Mouse (Mus musculus) kidney, adult 9 months (tissue): ENCODE results near the gene Map3k3.
"Not testable (repeated sequence)": the region's sequence is repeated elsewhere in the genome, so short reads cannot be mapped to it uniquely, and the experiment has no call there.

Source experiments
- DNase-seq: peaks from one replicate; pipeline ENCODE4 v3.0.0; 2022

Gene Map3k3

DNA sequence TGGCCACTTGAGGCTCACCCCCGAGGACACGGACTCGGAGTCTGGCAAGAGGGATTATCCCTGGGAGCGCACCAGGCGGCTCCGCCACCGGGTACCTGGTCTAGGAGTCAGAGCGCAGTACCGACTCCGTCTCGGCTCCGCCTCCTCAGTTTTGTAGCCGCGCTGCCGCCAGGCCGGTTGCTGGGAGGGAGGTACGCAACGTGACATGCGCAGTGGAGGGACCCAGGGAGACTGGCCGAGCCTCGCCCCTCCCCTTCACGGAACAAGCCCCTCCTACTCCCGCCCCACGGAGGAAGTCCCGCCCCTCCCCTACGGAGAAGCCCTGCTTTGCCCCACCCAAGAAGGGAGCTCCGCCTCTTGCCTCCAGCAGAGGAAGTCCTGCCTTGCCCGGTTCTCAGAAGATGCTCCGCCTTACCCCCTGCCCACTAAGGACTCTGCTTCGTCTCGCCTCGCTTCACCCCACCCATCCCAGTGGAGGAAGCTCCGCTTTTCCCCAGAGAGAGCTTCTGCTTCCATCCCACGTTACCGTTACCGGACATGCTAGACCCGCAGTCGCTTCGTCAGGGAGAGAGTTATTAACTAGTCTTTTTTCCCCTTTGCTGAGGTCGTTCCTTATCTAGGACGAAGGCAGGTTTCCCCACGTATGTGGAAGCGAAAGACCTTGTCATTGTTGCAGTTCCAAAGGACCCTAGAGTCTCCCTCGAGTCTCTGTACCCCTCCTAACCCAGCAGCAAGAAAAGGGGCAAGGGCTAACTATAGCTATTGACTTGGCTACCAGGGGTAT is 109.2 kb downstream of the Map3k3 start:
- peak; percentile 97 for DNase-seq

DNA sequence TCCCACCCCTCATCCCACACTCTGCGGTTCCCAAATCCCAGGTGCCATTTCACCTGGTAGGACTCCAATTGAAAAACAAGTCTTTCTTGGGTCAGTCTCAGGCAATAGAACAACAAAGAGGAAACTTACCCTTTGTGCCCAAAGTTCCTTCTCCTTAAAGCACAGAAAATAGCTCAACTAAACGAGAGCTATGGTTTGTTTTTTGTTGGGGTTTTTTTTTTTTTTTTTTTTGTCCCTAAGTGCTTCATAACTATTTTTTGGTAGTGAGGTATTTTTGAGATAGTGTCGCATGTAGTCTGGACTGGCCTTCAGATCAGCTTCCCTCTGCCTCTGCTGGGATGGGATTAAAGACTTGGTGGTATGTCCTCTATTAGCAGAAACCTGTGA is 109.7 kb downstream of the Map3k3 start:
- no peak for DNase-seq

DNA sequence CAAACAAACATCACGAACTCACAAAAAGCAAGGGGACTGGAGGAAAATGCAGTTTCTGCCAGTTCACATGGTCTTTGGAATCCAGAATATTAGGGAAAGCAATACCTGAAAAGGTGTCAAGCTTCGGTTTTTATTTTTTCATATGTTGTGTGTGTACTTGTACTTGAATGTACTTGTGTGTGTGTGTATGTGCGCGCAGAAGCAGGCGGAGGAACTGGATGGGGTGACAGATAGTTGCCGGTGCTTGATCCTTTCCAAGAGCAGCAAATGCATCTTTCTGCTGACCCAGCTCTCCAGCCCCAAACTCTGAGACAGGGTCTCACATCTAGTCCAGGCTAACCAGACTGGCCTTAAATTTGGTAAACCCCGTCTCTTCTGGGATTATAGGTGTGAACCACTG is 110.5 kb downstream of the Map3k3 start:
- no peak for DNase-seq

DNA sequence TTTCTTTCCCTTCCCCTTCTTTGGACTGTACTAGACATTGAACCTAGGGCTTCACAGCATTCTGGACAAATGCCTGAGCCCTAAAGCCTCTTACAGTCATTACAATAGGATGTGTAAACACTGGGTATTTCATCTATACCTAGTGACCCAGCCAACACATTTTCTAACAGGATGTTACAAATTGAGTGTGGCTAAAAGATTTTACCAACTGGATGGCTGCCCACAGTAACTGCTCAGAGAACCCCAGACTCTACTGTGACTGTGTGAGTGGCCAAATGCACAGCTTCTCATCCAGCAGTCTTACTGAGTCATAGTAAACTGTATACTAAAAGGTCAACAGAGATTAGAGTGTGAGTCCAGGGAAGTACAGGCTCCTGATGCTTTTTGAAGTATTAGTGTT is 110.9 kb downstream of the Map3k3 start:
- no peak for DNase-seq

DNA sequence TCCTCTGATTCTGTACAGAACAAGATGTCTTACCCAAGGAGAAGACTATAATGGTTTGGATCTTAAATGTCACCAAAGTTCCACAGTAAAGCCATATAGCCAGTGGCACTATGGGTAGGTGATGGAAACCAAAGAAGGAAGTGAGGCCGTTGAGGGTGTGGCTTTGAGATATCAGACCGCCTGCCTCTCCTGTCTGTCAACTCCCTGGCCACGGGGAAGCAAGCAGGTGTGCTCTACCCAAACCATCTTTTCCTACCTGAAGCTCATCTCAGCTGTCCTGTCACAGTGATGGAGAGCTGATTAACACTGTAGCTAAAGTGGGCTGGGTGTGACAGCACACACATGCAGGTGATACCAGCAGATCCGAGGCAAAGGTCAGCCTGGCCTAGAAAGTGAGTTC is 113.9 kb downstream of the Map3k3 start:
- no peak for DNase-seq

DNA sequence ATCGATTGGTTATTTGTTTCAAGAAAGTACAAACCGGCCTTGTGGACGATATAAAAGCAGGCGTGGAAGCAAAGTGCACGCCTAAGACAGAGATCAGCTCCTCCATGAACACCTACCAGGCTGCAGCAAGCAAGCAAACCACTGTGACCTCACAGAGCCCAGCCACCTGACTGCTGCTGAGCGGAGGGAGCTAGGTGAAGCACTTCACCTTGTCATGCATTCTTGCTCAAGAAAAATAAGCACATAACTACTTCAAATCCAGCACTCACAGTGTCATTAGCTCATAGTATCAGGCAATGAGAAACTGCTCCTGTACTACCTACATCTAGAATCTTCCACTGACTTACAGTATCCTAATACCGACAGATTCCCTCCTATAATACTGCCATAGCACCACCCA is 115.6 kb downstream of the Map3k3 start:
- not testable (repeated sequence) for DNase-seq

DNA sequence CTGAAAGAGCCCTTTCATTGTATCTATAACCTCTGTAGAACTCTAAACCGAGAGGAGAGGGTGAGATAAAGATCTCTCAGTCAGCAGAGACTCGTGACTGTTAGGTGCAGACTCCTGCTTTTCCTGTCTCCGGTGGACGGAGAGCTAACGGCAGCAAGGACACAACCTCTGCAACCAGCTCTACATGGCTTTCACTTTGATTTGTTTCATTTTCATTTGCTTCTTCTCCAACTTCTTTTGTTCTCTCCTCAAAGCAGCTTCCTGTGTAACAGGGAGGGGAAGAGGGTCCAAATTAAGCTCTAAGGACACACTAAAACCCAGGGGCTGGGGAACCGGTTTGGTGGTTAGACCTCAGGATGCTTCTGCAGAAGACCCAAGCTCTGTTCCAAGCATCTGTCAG is 116.3 kb downstream of the Map3k3 start:
- DNase-seq: no peak

DNA sequence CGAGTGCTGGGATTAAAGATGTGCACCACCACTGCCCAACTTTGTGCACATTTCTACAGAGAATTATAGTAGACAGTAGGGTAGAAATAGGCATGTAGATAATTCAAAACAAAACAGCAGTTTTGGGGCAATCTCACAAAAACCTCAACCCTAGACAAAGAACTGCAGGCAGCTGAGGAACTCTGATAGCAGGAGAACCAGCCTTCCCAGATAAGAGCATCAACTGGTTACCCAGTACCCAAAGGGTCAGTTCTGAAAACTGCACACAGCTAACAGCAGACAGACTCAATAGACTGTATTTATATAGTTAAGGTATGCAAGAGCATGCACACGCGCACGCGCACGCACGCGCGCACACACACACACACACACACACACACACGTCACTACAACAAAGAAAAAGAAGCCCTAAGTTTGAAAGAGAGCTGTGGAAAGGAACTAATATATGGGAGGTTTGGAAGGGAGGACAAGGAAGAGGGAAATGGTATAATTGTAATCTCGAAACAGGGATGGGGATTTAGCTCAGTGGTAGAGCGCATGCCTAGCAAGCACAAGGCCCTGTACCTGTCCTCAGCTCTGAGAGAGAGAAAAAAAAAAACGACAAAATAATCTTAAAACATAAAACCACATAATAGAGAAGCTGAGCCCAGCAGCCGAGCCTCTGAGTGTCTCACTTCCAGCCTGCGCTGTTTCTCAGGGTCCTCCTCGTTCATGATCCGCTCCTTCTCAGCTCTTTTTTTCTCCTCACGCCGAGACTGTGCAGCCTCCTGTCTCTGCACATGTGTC is 117.1 kb downstream of the Map3k3 start:
- DNase-seq: no peak

DNA sequence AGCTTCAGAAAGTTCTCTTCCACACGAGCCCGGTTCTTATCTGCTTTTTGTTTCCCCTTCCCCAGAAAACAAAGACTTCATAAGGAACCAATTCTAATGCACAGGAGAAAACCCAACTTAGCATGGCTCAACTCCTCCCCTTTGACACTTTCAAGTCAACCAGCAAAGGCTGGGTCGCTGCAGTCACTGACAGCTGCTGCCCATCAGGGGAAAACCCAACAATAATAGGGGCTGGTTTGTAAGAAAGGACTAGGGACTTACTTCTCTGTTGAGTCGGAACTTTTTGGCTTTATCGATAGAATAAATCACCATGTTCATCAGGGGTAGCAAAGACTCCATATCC is 117.7 kb downstream of the Map3k3 start, which contains the start of gene Strada:
TSS of gene Strada (minus strand) at position 46 of the 343 bp plus-strand sequence.
- no peak for DNase-seq
